Mouse (Mus musculus) bone marrow, adult 2 months (tissue): ENCODE data around the gene Tmem262. TPM values are rescaled to one million over a fixed set of nuclear protein-coding genes. Genes with fewer than 3 reads are reported as not detected.

Experiments used
- H3K27ac ChIP-seq: fragments of 200-500 bp; 2 replicates; pipeline ENCODE4 v1.5.1; 2012; ENCODE audit warnings: low read depth, mild to moderate bottlenecking, control low read depth, inconsistent platforms, low read length; ENCODE audit not compliant: control insufficient read depth, poor library complexity, insufficient read depth
- H3K4me1 ChIP-seq: fragments of 200-500 bp; 2 replicates; pipeline ENCODE4 v1.6.1; 2011; ENCODE audit warnings: low read length; ENCODE audit not compliant: control insufficient read depth, insufficient read depth
- H3K4me3 ChIP-seq: fragments of 200-500 bp; replicated peaks from 2 replicates; pipeline ENCODE3; 2011; ENCODE audit warnings: mild to moderate bottlenecking, low read depth, low read length, control low read depth; ENCODE audit not compliant: control insufficient read depth
- CTCF ChIP-seq: fragments of 200-500 bp; IDR thresholded peaks from 2 replicates; pipeline ENCODE4 v1.5.1; 2011; ENCODE audit warnings: low read length, control low read depth; ENCODE audit not compliant: control insufficient read depth, insufficient read depth
- POLR2A ChIP-seq: fragments of 200-500 bp; IDR thresholded peaks from 2 replicates; pipeline ENCODE4 v1.6.1; 2011; ENCODE audit warnings: low read depth, mild to moderate bottlenecking, control low read depth, low read length, borderline replicate concordance; ENCODE audit not compliant: control insufficient read depth
- WGBS: fragments of 180-500 bp; shearing (Covaris S2); methylation state at CpG from one replicate; pipeline ENCODE4 v1.1.7; 2018; 5-methylcytosine and 5-hydroxymethylcytosine counted together
- polyA plus RNA-seq: library from polyadenylated mRNA; stranded (reverse); fragments of >200 nt; gene quantifications from 2 replicates; pipeline ENCODE4 v1.2.4, GENCODE M21; 2011; ENCODE audit warnings: low replicate concordance; ENCODE audit not compliant: missing spikeins, insufficient read depth, insufficient read length

Gene Tmem262
- polyA plus RNA-seq, 1 experiment = not detected

- Histone ChIP-seq H3K4me1 (peaks cover 8% of the 10 kb centered on the region), H3K4me3 (peak overlapping the region; percentile 78), H3K27ac (peak overlapping the region; percentile 99)
- TF ChIP-seq CTCF (no peak), POLR2A (no peak)
- 6% methylated on average over 20 of the region's 20 CpGs for WGBS
Observed at GRCm38 (mm10) chr19:6045366-6046293, 34.2 kb upstream of the Tmem262 start.

DNA sequence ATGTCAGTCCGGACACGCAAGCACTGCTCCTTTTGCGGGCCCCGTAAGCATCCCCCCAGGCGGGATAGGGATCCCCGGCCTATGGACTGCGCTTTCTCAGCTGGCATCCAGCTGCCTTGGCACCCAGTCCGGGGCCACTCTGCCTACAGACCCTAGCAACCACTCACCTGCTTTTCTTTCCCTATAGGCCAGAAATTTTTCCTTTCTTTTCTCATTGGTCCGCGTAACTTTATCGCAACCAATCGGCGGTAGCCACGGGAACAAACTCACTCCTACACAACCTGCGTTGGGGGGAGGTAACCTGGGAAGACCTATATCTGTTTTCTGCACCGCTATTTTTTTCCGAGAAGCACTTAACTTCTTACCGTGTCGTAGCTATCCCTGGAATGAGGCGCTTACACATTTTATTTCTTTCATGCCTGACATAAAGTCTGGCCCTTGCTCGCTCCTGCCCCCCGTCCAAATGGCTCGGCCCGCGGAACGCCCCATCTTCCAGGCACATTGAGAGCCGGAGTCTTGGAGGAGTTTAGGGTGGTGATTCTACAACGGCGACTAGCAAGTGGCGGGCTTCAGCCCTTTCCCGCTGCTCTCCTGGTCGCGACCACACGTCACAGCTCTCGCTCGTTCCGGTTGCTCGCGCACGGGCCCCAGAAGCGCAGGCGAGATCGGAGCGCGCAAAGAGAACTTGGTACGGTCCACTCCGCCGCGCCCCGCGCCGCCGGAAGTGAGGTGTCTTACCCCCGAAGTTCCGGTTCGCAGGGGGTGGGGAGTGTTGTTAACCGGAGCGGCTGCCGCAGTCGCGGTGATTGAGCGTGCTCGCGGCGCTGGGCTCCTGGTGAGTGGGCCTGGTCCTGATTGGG is 33.3 kb upstream of the Tmem262 start, which contains the start of gene Syvn1:
Gene Syvn1 (plus strand): TSS at position 283 of the 860 bp plus-strand sequence.
- peaks cover 8% of the 10 kb centered on the region for H3K4me1 ChIP-seq
- TF ChIP-seq CTCF (no peak), POLR2A (peak; percentile 88; the same call in 1 of the 2 replicates)
- H3K4me3 ChIP-seq = peak within 1 kb of the TSS; percentile 78
- WGBS = under 1% methylated on average over 65 of the region's 65 CpGs
- H3K27ac ChIP-seq = peak within 1 kb of the TSS; percentile 99

DNA sequence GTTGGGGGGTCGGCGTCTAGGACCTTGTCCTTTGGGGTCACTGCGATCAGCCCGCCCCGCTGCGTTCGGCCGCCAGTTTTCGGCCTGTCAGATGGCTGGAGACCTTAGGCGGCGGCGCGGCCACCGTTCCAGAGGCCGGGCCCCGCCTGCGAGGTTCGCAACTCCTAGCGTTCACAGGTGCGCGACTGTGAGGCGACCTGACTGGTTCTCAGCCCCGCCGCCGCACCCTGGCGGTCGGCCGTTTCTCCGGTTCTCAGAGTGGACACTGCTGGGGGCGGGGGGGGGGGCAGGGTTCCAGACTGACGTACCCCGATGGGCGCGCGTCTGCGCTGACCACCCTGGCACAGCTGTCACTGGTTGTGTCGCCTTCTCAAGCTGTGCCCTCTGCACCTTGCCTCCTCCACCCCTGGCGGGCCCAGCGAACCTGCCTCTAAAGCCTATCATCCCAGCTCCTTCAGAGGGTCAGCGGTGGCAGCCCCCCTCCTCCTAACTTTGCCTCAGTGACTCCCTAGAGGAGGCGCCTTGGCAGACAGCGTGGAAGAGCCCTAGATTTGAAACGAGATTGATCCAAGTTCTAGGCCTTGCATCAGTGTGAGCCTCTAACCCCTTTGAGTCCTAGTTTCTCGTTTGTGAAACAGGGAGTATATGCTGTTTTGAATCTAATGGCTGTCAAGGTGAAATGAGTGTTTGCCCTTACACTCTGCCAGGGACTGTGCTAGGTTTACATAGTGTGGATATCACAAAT is 32.5 kb upstream of the Tmem262 start:
- Histone ChIP-seq H3K4me1 (peaks cover 8% of the 10 kb centered on the region), H3K4me3 (peak overlapping the region; percentile 78), H3K27ac (peak overlapping the region; percentile 99)
- TF ChIP-seq CTCF (no peak), POLR2A (no peak)
- 1% methylated on average over 44 of the region's 44 CpGs for WGBS

DNA sequence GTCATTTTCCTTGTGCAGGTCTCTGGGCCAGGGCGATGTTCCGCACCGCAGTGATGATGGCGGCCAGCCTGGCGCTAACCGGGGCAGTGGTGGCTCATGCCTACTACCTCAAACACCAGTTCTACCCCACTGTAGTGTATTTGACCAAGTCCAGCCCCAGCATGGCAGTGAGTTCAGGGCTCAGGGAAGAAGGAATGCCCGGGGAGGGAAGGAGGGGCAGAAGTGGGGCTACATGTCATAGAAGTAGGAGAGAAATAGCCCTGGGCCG is 32.0 kb upstream of the Tmem262 start:
- 76% methylated on average over 8 of the region's 8 CpGs for WGBS
- TF ChIP-seq CTCF = no peak
- no peak for TF ChIP-seq POLR2A

GRCm38 (mm10) chr19:6048681-6049410 is 31.0 kb upstream of the Tmem262 start:
- WGBS = 64% methylated on average over 11 of the region's 11 CpGs
- TF ChIP-seq CTCF = no peak
- no peak for TF ChIP-seq POLR2A
- H3K4me3 ChIP-seq = peak overlapping the region; percentile 52
- H3K4me1 ChIP-seq = peaks cover 8% of the 10 kb centered on the region
- H3K27ac ChIP-seq = peak overlapping the region; percentile 99

More for the DNA sequence above, 32.0 kb upstream of the Tmem262 start:
- Histone ChIP-seq H3K4me3 (peak overlapping the region; percentile 78), H3K4me1 (peaks cover 8% of the 10 kb centered on the region), H3K27ac (peak overlapping the region; percentile 99)

GRCm38 (mm10) chr19:6052516-6052915 is 27.3 kb upstream of the Tmem262 start:
- 87% methylated on average over 7 of the region's 7 CpGs for WGBS

GRCm38 (mm10) chr19:6054296-6054695 is 25.5 kb upstream of the Tmem262 start:
- H3K4me1 ChIP-seq = peaks cover 7% of the 10 kb centered on the region

More at GRCm38 (mm10) chr19:6052516-6052915, 27.3 kb upstream of the Tmem262 start:
- H3K4me3 ChIP-seq = no peak overlapping the region
- H3K4me1 ChIP-seq = peaks cover 7% of the 10 kb centered on the region
- no peak overlapping the region for H3K27ac ChIP-seq
- TF ChIP-seq POLR2A (no peak), CTCF (no peak)

More at GRCm38 (mm10) chr19:6054296-6054695, 25.5 kb upstream of the Tmem262 start:
- Histone ChIP-seq H3K27ac (no peak overlapping the region), H3K4me3 (no peak overlapping the region)
- no peak for TF ChIP-seq CTCF
- TF ChIP-seq POLR2A = no peak
- 69% methylated on average over 5 of the region's 5 CpGs for WGBS
